Mouse (Mus musculus) liver, postnatal 0 days (tissue): ENCODE data around the gene Vasn.

Experiments used
- CTCF ChIP-seq: sonication (generic); IDR thresholded peaks from 2 replicates; pipeline ENCODE4 v1.5.1; 2016; ENCODE audit warnings: antibody characterized with exemption, low read depth
- EP300 ChIP-seq: IDR thresholded peaks from 2 replicates; pipeline ENCODE4 v1.6.1; 2016; ENCODE audit warnings: antibody characterized with exemption, low read depth, mild to moderate bottlenecking

- peak; percentile 28; the same call in 1 of the 2 replicates for TF ChIP-seq CTCF
- no peak for TF ChIP-seq EP300
Observed at GRCm38 (mm10) chr16:4655764-4656570, 16.2 kb downstream of the Vasn start.
